Mouse (Mus musculus): ENCODE data around the gene Drc1. TPM values are rescaled to one million over a fixed set of nuclear protein-coding genes. Genes with fewer than 3 reads are reported as not detected.

Drc1 gene
- polyA plus RNA-seq, 1 experiment from 2014 or later = 0.84 TPM

DNA sequence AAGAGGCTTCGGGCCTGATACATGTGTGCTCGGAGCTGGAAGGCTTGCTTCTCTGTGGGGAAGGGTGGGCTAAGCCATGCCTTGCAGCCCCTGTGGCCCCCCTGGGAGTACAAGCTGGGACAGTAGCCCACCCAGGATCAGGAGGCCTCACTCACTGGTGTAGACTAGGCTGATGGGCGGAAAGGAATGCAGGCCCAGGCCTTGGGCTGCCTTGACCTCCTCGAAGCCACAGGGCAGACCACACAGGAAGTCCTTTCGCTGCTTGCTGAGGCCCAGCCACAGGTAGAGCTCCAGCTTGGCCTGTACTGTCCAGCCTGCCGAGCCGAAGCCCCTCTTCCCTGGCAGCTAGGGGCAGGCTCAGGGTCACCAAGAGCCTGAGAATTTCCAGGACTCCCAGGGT lies 101.7 kb downstream of the Drc1 start:
- Histone ChIP-seq H3K4me3 (replicated peaks) (no peak overlapping the region), H3K36me3 (no peaks in the 10 kb centered on the region), H3K4me2 (no peak overlapping the region), H3K9ac (no peak overlapping the region), H3K27ac (no peak overlapping the region), H3K4me1 (peaks cover 11% of the 10 kb centered on the region), H3K9me3 (replicated peaks) (no peaks in the 10 kb centered on the region), H3K27me3 (no peaks in the 10 kb centered on the region)
- 40% methylated on average over 7 of the region's 7 CpGs for WGBS
- ATAC-seq (replicated peaks; ENCODE audit: low FRiP score) = no peak; the same call in 1 of the 2 replicates

GRCm38 (mm10) chr5:30387726-30388125 lies 106.5 kb downstream of the Drc1 start:
- no peak overlapping the region for H3K4me3 ChIP-seq (replicated peaks)
- ATAC-seq (replicated peaks; ENCODE audit: low FRiP score) = no peak
- no peak overlapping the region for H3K27ac ChIP-seq
- H3K4me2 ChIP-seq = no peak overlapping the region
- no peaks in the 10 kb centered on the region for H3K9me3 ChIP-seq (replicated peaks)
- H3K4me1 ChIP-seq = peaks cover 10% of the 10 kb centered on the region
- H3K9ac ChIP-seq = no peak overlapping the region
- no peaks in the 10 kb centered on the region for H3K27me3 ChIP-seq
- WGBS = 79% methylated on average over 6 of the region's 6 CpGs
- no peaks in the 10 kb centered on the region for H3K36me3 ChIP-seq

DNA sequence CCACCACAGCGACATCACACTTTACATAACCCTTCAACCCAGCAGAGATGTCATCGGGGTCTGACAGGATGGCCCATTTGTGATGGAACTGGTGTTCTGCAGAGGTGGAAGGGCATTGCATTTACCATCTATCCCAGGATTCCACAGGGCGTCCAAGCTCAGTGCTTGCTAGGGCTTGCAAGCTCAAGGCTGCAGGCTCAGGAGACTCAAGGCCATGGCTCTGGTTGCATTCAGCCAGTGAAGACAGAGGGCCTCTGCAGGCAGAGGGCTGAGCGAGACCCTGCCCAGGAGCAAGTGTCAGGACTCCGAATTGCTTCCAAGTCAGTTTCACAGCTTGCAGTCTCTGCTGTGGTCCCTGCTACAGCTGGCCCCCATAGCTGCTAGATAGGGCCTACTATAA lies 108.6 kb downstream of the Drc1 start:
- Histone ChIP-seq H3K4me2 (no peak overlapping the region), H3K9ac (no peak overlapping the region), H3K4me3 (replicated peaks) (no peak overlapping the region), H3K27ac (no peak overlapping the region), H3K4me1 (no peaks in the 10 kb centered on the region), H3K9me3 (replicated peaks) (no peaks in the 10 kb centered on the region), H3K27me3 (no peaks in the 10 kb centered on the region), H3K36me3 (no peaks in the 10 kb centered on the region)
- WGBS = 79% methylated on average over 5 of the region's 5 CpGs
- no peak for ATAC-seq (replicated peaks; ENCODE audit: low FRiP score)

DNA sequence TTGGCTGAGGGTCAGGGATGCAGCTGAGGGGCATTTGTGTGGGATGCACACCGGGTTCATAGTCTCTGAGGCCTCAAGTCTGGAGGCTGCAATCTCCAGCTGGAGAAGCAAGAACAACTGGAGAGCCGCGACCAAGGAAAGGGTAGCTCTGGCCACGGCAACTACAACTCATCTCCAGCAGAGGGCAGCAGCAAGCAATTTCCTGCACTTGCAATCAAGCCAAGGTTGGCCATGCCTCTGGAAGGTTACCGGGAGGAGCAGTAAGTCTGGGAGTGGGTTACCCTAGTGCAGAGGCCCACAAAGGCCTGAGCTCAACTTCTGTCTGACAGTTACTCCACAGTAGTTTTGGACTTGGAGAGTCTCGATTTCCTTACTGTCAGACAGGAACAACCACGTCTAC lies 110.3 kb downstream of the Drc1 start:
- peak; percentile 40; the same call in 1 of the 2 replicates for ATAC-seq (replicated peaks; ENCODE audit: low FRiP score)
- no peak overlapping the region for H3K4me3 ChIP-seq (replicated peaks)
- no peaks in the 10 kb centered on the region for H3K4me1 ChIP-seq
- H3K4me2 ChIP-seq = no peak overlapping the region
- H3K36me3 ChIP-seq = no peaks in the 10 kb centered on the region
- no peak overlapping the region for H3K9ac ChIP-seq
- no peaks in the 10 kb centered on the region for H3K27me3 ChIP-seq
- no peak overlapping the region for H3K27ac ChIP-seq
- WGBS = 27% methylated on average over 7 of the region's 7 CpGs
- H3K9me3 ChIP-seq (replicated peaks) = no peaks in the 10 kb centered on the region

DNA sequence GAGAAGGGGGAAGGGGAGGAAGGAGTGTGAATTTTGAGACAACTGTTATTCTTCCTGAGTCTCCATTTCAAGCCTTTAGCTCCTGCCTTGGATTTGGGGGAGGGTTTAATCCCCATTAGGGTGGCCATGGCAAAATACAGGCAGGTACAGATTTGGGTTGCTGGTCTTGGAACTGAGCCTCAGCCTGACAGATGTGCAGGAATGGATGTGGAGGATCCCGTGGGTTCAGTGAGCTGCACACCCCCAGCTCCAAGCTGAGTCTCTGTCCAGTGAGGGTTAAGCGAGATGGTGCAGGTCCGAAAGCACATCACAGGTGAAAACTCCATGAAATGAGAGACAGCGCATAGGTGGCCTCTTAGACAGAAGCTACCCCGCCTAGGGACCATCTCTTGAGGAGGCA lies 119.3 kb downstream of the Drc1 start:
- Histone ChIP-seq H3K4me1 (peaks cover 4% of the 10 kb centered on the region; the same call in 1 of the 2 replicates), H3K36me3 (no peaks in the 10 kb centered on the region), H3K27ac (no peak overlapping the region), H3K4me3 (replicated peaks) (no peak overlapping the region), H3K9me3 (replicated peaks) (no peaks in the 10 kb centered on the region), H3K9ac (no peak overlapping the region), H3K27me3 (no peaks in the 10 kb centered on the region), H3K4me2 (no peak overlapping the region)
- ATAC-seq (replicated peaks; ENCODE audit: low FRiP score) = no peak
- WGBS = 79% methylated on average over 5 of the region's 5 CpGs

DNA sequence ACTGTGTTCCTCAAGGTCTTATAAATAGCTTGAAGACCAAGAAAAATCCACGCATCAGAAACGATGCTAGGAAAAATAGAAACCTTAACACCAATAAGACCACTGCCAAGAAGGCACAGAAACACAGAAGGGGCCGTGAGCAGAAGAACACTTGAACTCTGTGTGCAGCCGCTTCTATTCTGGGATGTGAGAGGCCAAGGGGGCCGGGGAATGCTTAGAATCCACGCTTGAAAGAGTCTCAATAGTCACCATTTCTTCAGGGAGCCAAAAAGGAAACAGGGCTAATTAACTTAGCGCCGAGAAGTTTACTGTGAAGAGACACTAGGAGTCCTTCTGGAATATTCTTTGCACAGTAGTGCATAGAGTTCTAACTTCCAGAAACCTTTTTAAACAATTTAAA lies 120.0 kb downstream of the Drc1 start:
- no peak overlapping the region for H3K27ac ChIP-seq
- no peaks in the 10 kb centered on the region for H3K27me3 ChIP-seq
- no peak overlapping the region for H3K4me3 ChIP-seq (replicated peaks)
- H3K36me3 ChIP-seq = no peaks in the 10 kb centered on the region
- 29% methylated on average over 8 of the region's 8 CpGs for WGBS
- no peak for ATAC-seq (replicated peaks; ENCODE audit: low FRiP score)
- H3K4me1 ChIP-seq = peaks cover 4% of the 10 kb centered on the region; the same call in 1 of the 2 replicates
- no peak overlapping the region for H3K4me2 ChIP-seq
- no peaks in the 10 kb centered on the region for H3K9me3 ChIP-seq (replicated peaks)
- H3K9ac ChIP-seq = no peak overlapping the region

GRCm38 (mm10) chr5:30406876-30407275 lies 125.7 kb downstream of the Drc1 start:
- 21% methylated on average over 9 of the region's 9 CpGs for WGBS
- H3K36me3 ChIP-seq = no peaks in the 10 kb centered on the region
- ATAC-seq (replicated peaks; ENCODE audit: low FRiP score) = no peak
- peaks cover 6% of the 10 kb centered on the region; the same call in 1 of the 2 replicates for H3K4me1 ChIP-seq
- no peaks in the 10 kb centered on the region for H3K9me3 ChIP-seq (replicated peaks)
- H3K4me3 ChIP-seq (replicated peaks) = no peak overlapping the region
- no peak overlapping the region for H3K4me2 ChIP-seq
- no peak overlapping the region for H3K9ac ChIP-seq
- H3K27me3 ChIP-seq = no peaks in the 10 kb centered on the region
- no peak overlapping the region for H3K27ac ChIP-seq

DNA sequence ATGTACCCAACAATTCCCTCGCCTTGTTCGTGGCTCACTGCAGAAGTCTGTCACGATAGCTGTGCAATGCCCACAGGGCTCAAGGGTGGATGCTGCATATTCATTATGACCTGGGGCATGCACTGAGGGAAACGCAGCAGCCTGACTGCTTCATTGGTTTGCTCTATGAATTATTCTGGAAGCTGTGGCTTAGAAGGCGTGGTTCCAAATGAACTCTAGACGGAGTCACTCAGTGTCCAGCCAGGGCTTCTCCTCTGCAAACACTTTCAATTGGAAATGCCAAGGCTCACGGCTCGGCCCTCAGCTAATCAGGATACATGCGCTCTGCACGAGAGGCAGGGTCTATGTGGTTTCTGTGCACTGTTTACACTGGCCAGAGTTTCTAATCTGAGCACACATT lies 130.3 kb downstream of the Drc1 start:
- H3K9me3 ChIP-seq (replicated peaks) = no peaks in the 10 kb centered on the region
- ATAC-seq (replicated peaks; ENCODE audit: low FRiP score) = no peak
- WGBS = 74% methylated on average over 10 of the region's 10 CpGs

GRCm38 (mm10) chr5:30415381-30415780 lies 134.2 kb downstream of the Drc1 start:
- Histone ChIP-seq H3K9ac (no peak overlapping the region), H3K27ac (no peak overlapping the region), H3K27me3 (no peaks in the 10 kb centered on the region), H3K4me1 (no peaks in the 10 kb centered on the region), H3K4me2 (no peak overlapping the region), H3K9me3 (replicated peaks) (no peaks in the 10 kb centered on the region), H3K4me3 (replicated peaks) (no peak overlapping the region), H3K36me3 (no peaks in the 10 kb centered on the region)
- 37% methylated on average over 2 of the region's 2 CpGs for WGBS
- ATAC-seq (replicated peaks; ENCODE audit: low FRiP score) = no peak

More for the DNA sequence above, 130.3 kb downstream of the Drc1 start:
- H3K4me3 ChIP-seq (replicated peaks) = no peak overlapping the region
- H3K27me3 ChIP-seq = no peaks in the 10 kb centered on the region
- peaks cover 6% of the 10 kb centered on the region; the same call in 1 of the 2 replicates for H3K4me1 ChIP-seq
- H3K27ac ChIP-seq = no peak overlapping the region
- H3K36me3 ChIP-seq = no peaks in the 10 kb centered on the region
- no peak overlapping the region for H3K4me2 ChIP-seq
- no peak overlapping the region for H3K9ac ChIP-seq

GRCm38 (mm10) chr5:30415876-30416275 lies 134.7 kb downstream of the Drc1 start:
- Histone ChIP-seq H3K4me1 (no peaks in the 10 kb centered on the region), H3K4me3 (replicated peaks) (no peak overlapping the region), H3K27me3 (no peaks in the 10 kb centered on the region), H3K27ac (no peak overlapping the region), H3K9me3 (replicated peaks) (no peaks in the 10 kb centered on the region), H3K4me2 (no peak overlapping the region), H3K9ac (no peak overlapping the region), H3K36me3 (no peaks in the 10 kb centered on the region)
- 68% methylated on average over 4 of the region's 4 CpGs for WGBS
- ATAC-seq (replicated peaks; ENCODE audit: low FRiP score) = no peak

Other genes with a start within 250 kb of the Drc1 start
- 305 and 313 TPM in 2 replicates for gene Tyms, start 207.8 kb upstream of the Drc1 start, polyA plus RNA-seq (2015; fragmentation: Nextera tagmentation; extraction: Ambion mirVana)
- gene Garem2, start 176.2 kb upstream of the Drc1 start, polyA plus RNA-seq (2015; fragmentation: Nextera tagmentation; extraction: Ambion mirVana) = 0.55 and 0.62 TPM in 2 replicates
- gene 3110082J24Rik, start 175.3 kb upstream of the Drc1 start, polyA plus RNA-seq (2015; fragmentation: Nextera tagmentation; extraction: Ambion mirVana) = not detected in 2 replicates
- gene Hadha, start 126.2 kb upstream of the Drc1 start, polyA plus RNA-seq (2015; fragmentation: Nextera tagmentation; extraction: Ambion mirVana) = 149 and 156 TPM in 2 replicates
- 157 TPM in 2 replicates for gene Hadhb, start 126.1 kb upstream of the Drc1 start, polyA plus RNA-seq (2015; fragmentation: Nextera tagmentation; extraction: Ambion mirVana)
- 0.17 and 0.26 TPM in 2 replicates for gene Adgrf3, start 75.7 kb upstream of the Drc1 start, polyA plus RNA-seq (2015; fragmentation: Nextera tagmentation; extraction: Ambion mirVana)
- 14.0 and 14.3 TPM in 2 replicates for gene Selenoi, start 48.8 kb upstream of the Drc1 start, polyA plus RNA-seq (2015; fragmentation: Nextera tagmentation; extraction: Ambion mirVana)
- gene Otof, start 180.5 kb downstream of the Drc1 start, polyA plus RNA-seq (2015; fragmentation: Nextera tagmentation; extraction: Ambion mirVana) = 0.09 and 0.17 TPM in 2 replicates
- gene 1700001C02Rik, start 184.7 kb downstream of the Drc1 start, polyA plus RNA-seq (2015; fragmentation: Nextera tagmentation; extraction: Ambion mirVana) = not detected in 2 replicates

All from kidney, embryonic 15.5 days (tissue).